Mouse (Mus musculus) B cell, adult 2 months (primary cell): ENCODE measurements around the gene Tex13c1.

Source experiments
- DNase-seq, 2 experiments: peaks; one replicate each; pipeline ENCODE4 v3.0.0; 2022

Gene Tex13c1

GRCm38 (mm10) chrX:43590860-43591259, at the start of gene Tex13c1:
Gene Tex13c1 (plus strand): TSS chrX:43591160.
- DNase-seq, result no peak
